In genomic region chr13:13784420-13784936, GRCm38 (mm10) we compare ENCODE assay signal across 8 mouse cellular contexts. TPM values are rescaled to one million over a fixed set of nuclear protein-coding genes. Genes with fewer than 3 reads are reported as not detected.
A peak's percentile ranks its signal among the peaks of the same experiment; 100 is the strongest.
DNase-seq lines count a peak whose midpoint lies in the region; ATAC-seq and TF ChIP-seq lines count a peak whose summit lies in the region.

No protein-coding gene starts in this region.

- peak overlapping the region; percentile 91 for H3K4me2 ChIP-seq in lung, postnatal 0 days (replicated peaks; ENCODE audit: low read depth, low read length)
- H3K4me2 ChIP-seq in hindbrain, embryonic 13.5 days = peak overlapping the region; percentile 87
- peak overlapping the region; percentile 66 for H3K4me2 ChIP-seq in midbrain, embryonic 16.5 days (ENCODE audit: low read length)

- peaks cover 18% of the 10 kb centered on the region for H3K27me3 ChIP-seq in lung, postnatal 0 days (replicated peaks; ENCODE audit: insufficient read depth, low read length)
- H3K27me3 ChIP-seq in hindbrain, embryonic 13.5 days = peaks cover 50% of the 10 kb centered on the region
- peaks cover 3% of the 10 kb centered on the region; the same call in 1 of the 2 replicates for H3K27me3 ChIP-seq in midbrain, embryonic 16.5 days (ENCODE audit: control insufficient read depth, insufficient read depth, low read depth, low read length)

- TF ChIP-seq EP300 in lung, postnatal 0 days (IDR thresholded peaks at IDR 0.05) = no peak

- no peak overlapping the region for H3K9ac ChIP-seq in lung, postnatal 0 days (replicated peaks; ENCODE audit: low read depth)
- peak overlapping the region; percentile 78 for H3K9ac ChIP-seq in hindbrain, embryonic 13.5 days
- peak overlapping the region; percentile 72 for H3K9ac ChIP-seq in midbrain, embryonic 16.5 days (ENCODE audit: low read depth, low read length)

- peak; percentile 11 for DNase-seq in adrenal gland, postnatal 10 days
- DNase-seq in adrenal gland, postnatal 36 days = no peak
- DNase-seq in lung, postnatal 0 days (ENCODE audit: low spot score) = no peak
- DNase-seq in lung, adult 18-20 months = no peak
- DNase-seq in gastrocnemius, postnatal 36 days = no peak
- no peak for DNase-seq in right cerebral cortex, adult 2 months (ENCODE audit: low spot score in 2 of 2)

- ATAC-seq in lung, postnatal 0 days = peak; percentile 42
- ATAC-seq in hindbrain, embryonic 13.5 days (ENCODE audit: low FRiP score) = peak; percentile 82
- ATAC-seq in midbrain, embryonic 16.5 days = peak; percentile 84

- under 1% methylated on average over 44 of the region's 59 CpGs for WGBS in lung, postnatal 0 days
- under 1% methylated on average over 58 of the region's 59 CpGs for WGBS in hindbrain, embryonic 13.5 days
- under 1% methylated on average over 51 of the region's 59 CpGs for WGBS in midbrain, embryonic 16.5 days

- no peak overlapping the region for H3K27ac ChIP-seq in lung, postnatal 0 days (ENCODE audit: low read length)
- peak overlapping the region; percentile 8; the same call in 1 of the 2 replicates for H3K27ac ChIP-seq in hindbrain, embryonic 13.5 days
- peak overlapping the region; percentile 61 for H3K27ac ChIP-seq in midbrain, embryonic 16.5 days (ENCODE audit: low read length)

- H3K9me3 ChIP-seq in lung, postnatal 0 days (ENCODE audit: low read length) = no peaks in the 10 kb centered on the region
- no peaks in the 10 kb centered on the region for H3K9me3 ChIP-seq in hindbrain, embryonic 13.5 days
- H3K9me3 ChIP-seq in midbrain, embryonic 16.5 days (replicated peaks; ENCODE audit: control insufficient read depth, low read length, poor library complexity, severe bottlenecking) = no peaks in the 10 kb centered on the region

- intact Hi-C loops in gastrocnemius, postnatal 36 days (cut with DNase I) = no loop called here

- TF ChIP-seq CTCF in lung, postnatal 0 days (IDR thresholded peaks at IDR 0.05) = no peak

- H3K4me3 ChIP-seq in lung, postnatal 0 days (ENCODE audit: low read depth, low read length) = peak overlapping the region; percentile 49
- H3K4me3 ChIP-seq in hindbrain, embryonic 13.5 days = peak overlapping the region; percentile 65
- peak overlapping the region; percentile 72 for H3K4me3 ChIP-seq in midbrain, embryonic 16.5 days (ENCODE audit: low read depth, low read length)

- peaks cover 3% of the 10 kb centered on the region; the same call in 1 of the 2 replicates for H3K4me1 ChIP-seq in lung, postnatal 0 days (ENCODE audit: insufficient read depth, low read depth, low read length)
- H3K4me1 ChIP-seq in hindbrain, embryonic 13.5 days (replicated peaks) = peaks cover 31% of the 10 kb centered on the region
- H3K4me1 ChIP-seq in midbrain, embryonic 16.5 days (ENCODE audit: control insufficient read depth, insufficient read depth, low read length) = peaks cover 6% of the 10 kb centered on the region; the same call in 1 of the 2 replicates

- no peaks in the 10 kb centered on the region for H3K36me3 ChIP-seq in lung, postnatal 0 days (ENCODE audit: insufficient read depth, low read length)
- H3K36me3 ChIP-seq in hindbrain, embryonic 13.5 days = no peaks in the 10 kb centered on the region
- no peaks in the 10 kb centered on the region for H3K36me3 ChIP-seq in midbrain, embryonic 16.5 days (ENCODE audit: control insufficient read depth, insufficient read depth, low read length)

RNA-seq across cellular contexts. Expression of gene Gng4, which starts 0.6 kb away (rescaled TPM):
- total RNA-seq in adrenal gland, postnatal 10 days (2021) = 10 to 100 TPM; 10.3 to 19.0 TPM
- 10 to 100 TPM in 1 of 2 experiments, 1 to 10 TPM in 1; 8.1 to 12.0 TPM for total RNA-seq in adrenal gland, postnatal 36 days (2021)
- polyA plus RNA-seq in lung, postnatal 0 days (2015; fragmentation: Nextera tagmentation; extraction: Ambion mirVana) = 0.94 and 1.4 TPM in 2 replicates
- polyA plus RNA-seq in hindbrain, embryonic 13.5 days (2015; fragmentation: Nextera tagmentation; extraction: Ambion mirVana) = 22.2 and 27.1 TPM in 2 replicates
- polyA plus RNA-seq in midbrain, embryonic 16.5 days (2015; fragmentation: Nextera tagmentation; extraction: Ambion mirVana) = 68.8 and 103 TPM in 2 replicates
- total RNA-seq in gastrocnemius, postnatal 36 days (2021) = under 1 TPM; 0.10 to 0.47 TPM

Comparison
In these comparisons a context has a peak if more than half of its experiments do, and no peak if none do; other contexts are left out.
1. RNA of gene Gng4, which starts 0.6 kb away (total RNA-seq): 10.3 to 19.0 TPM in adrenal gland, postnatal 10 days and 8.1 to 12.0 TPM in adrenal gland, postnatal 36 days; 0.10 to 0.47 TPM in gastrocnemius, postnatal 36 days; every median in the first group is over 4 times any median in the second.
2. Peak in every context shown above with its lines, with median percentiles within 50 percentile points of each other: ATAC-seq, H3K4me2 ChIP-seq and H3K4me3 ChIP-seq.